Comparison of ENCODE assay signal across 19 mouse cellular contexts in the genomic region with DNA sequence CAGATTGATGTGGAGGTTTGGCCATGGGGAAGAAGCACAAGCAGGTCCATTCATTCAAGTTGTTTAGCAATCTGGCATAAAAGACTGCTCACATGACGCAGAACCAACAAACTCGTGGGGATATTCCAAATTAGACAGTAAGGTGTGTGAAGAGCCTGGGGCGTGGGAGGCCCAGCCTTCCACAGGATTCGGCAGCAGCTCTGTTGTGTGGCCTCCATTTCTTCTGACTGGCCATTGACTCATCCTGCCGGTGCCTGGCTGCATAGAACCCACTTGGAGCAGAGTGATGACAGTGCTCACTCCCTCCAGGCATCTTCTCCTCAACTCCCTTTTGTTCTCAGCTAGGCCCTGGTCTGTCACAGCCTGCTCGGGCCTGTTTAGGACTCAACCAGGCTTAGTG.
DNase-seq lines count a peak whose midpoint lies in the region; ATAC-seq lines count a peak whose summit lies in the region.
"Had no signal": no experiment of that assay in that cellular context is flagged by ENCODE, and none has a peak within 500 bp of the region (broad histone marks: within the 10 kb centered on the region; RNA-seq: fewer than 3 reads in every experiment).

No protein-coding gene starts in this region.

- H3K9me3 ChIP-seq in heart, embryonic 13.5 days = no peaks in the 10 kb centered on the region
- H3K9me3 ChIP-seq in heart, embryonic 12.5 days (replicated peaks) = 0 out of 2 replicates have a peak, but pooled peaks cover under 1% of the 10 kb centered on the region
- H3K9me3 ChIP-seq in embryonic facial prominence, embryonic 15.5 days (replicated peaks) = no peaks in the 10 kb centered on the region
- H3K9me3 ChIP-seq in kidney, embryonic 16.5 days (ENCODE audit: low read length) = peaks cover 5% of the 10 kb centered on the region; the same call in 1 of the 2 replicates
- H3K9me3 ChIP-seq: hindbrain, embryonic 12.5 days; liver, embryonic 13.5 days; lung, embryonic 15.5 days had no signal

- peak; percentile 63 for DNase-seq in 3134 (ENCODE audit: extremely low read depth, insufficient read length, low spot score)
- DNase-seq in Muller cell, postnatal 12 days (ENCODE audit: inconsistent ontology term) = peak; percentile 79
- no peak for DNase-seq in gastrocnemius, adult 18-20 months (ENCODE audit: low spot score)
- DNase-seq: adrenal gland, postnatal 10 days; cerebellum, postnatal 14 days; embryo, embryonic 11 days; heart, adult 11 months; layer of hippocampus, postnatal 36 days; liver, embryonic 13.5 days; thymus, postnatal 36 days had no signal

- H3K4me1 ChIP-seq in heart, embryonic 13.5 days = peaks cover 26% of the 10 kb centered on the region
- peaks cover 16% of the 10 kb centered on the region for H3K4me1 ChIP-seq in heart, embryonic 12.5 days (replicated peaks)
- H3K4me1 ChIP-seq in embryonic facial prominence, embryonic 15.5 days = peaks cover 47% of the 10 kb centered on the region
- peaks cover 21% of the 10 kb centered on the region for H3K4me1 ChIP-seq in kidney, embryonic 16.5 days (ENCODE audit: insufficient read depth, low read length)
- H3K4me1 ChIP-seq: liver, embryonic 13.5 days had no signal

- H3K27me3 ChIP-seq in heart, embryonic 13.5 days (replicated peaks) = no peaks in the 10 kb centered on the region
- no peaks in the 10 kb centered on the region for H3K27me3 ChIP-seq in heart, embryonic 12.5 days (replicated peaks)
- no peaks in the 10 kb centered on the region for H3K27me3 ChIP-seq in embryonic facial prominence, embryonic 15.5 days
- no peaks in the 10 kb centered on the region for H3K27me3 ChIP-seq in kidney, embryonic 16.5 days (ENCODE audit: insufficient read depth, low read length)
- H3K27me3 ChIP-seq: forebrain, embryonic 13.5 days; hindbrain, embryonic 12.5 days; liver, embryonic 13.5 days; lung, embryonic 15.5 days had no signal

- H3K36me3 ChIP-seq in heart, embryonic 13.5 days = no peaks in the 10 kb centered on the region
- H3K36me3 ChIP-seq in heart, embryonic 12.5 days = no peaks in the 10 kb centered on the region
- H3K36me3 ChIP-seq in embryonic facial prominence, embryonic 15.5 days = no peaks in the 10 kb centered on the region
- no peaks in the 10 kb centered on the region; the same call in 1 of the 2 replicates for H3K36me3 ChIP-seq in kidney, embryonic 16.5 days (ENCODE audit: insufficient read depth, low read length)
- H3K36me3 ChIP-seq: hindbrain, embryonic 12.5 days; liver, embryonic 13.5 days; lung, embryonic 15.5 days had no signal

- H3K9ac ChIP-seq in heart, embryonic 13.5 days = 0 out of 2 replicates have a peak overlapping the region, but pooled peaks have one; percentile 20
- H3K9ac ChIP-seq in heart, embryonic 12.5 days = no peak overlapping the region
- no peak overlapping the region for H3K9ac ChIP-seq in embryonic facial prominence, embryonic 15.5 days
- no peak overlapping the region for H3K9ac ChIP-seq in kidney, embryonic 16.5 days (replicated peaks; ENCODE audit: low read length)
- H3K9ac ChIP-seq: forebrain, embryonic 13.5 days; hindbrain, embryonic 12.5 days; liver, embryonic 13.5 days; lung, embryonic 15.5 days had no signal

- no peak overlapping the region for H3K27ac ChIP-seq in heart, embryonic 13.5 days (replicated peaks)
- no peak overlapping the region for H3K27ac ChIP-seq in heart, embryonic 12.5 days (ENCODE audit: poor library complexity, severe bottlenecking)
- H3K27ac ChIP-seq in embryonic facial prominence, embryonic 15.5 days (replicated peaks) = peak overlapping the region; percentile 65
- no peak overlapping the region for H3K27ac ChIP-seq in kidney, embryonic 16.5 days (ENCODE audit: low read length)
- H3K27ac ChIP-seq: forebrain, embryonic 13.5 days; hindbrain, embryonic 12.5 days; liver, embryonic 13.5 days; lung, embryonic 15.5 days had no signal

- no peak overlapping the region for H3K4me3 ChIP-seq in heart, embryonic 13.5 days
- H3K4me3 ChIP-seq in heart, embryonic 12.5 days = no peak overlapping the region
- H3K4me3 ChIP-seq in embryonic facial prominence, embryonic 15.5 days (replicated peaks) = no peak overlapping the region
- no peak overlapping the region for H3K4me3 ChIP-seq in kidney, embryonic 16.5 days (ENCODE audit: low read length)
- H3K4me3 ChIP-seq: forebrain, embryonic 13.5 days; hindbrain, embryonic 12.5 days; liver, embryonic 13.5 days; lung, embryonic 15.5 days had no signal

- 66% methylated on average over 6 of the region's 6 CpGs for WGBS in heart, embryonic 13.5 days
- 57% methylated on average over 6 of the region's 6 CpGs for WGBS in heart, embryonic 12.5 days
- WGBS in embryonic facial prominence, embryonic 15.5 days = 45% methylated on average over 6 of the region's 6 CpGs
- 78% methylated on average over 6 of the region's 6 CpGs for WGBS in kidney, embryonic 16.5 days

- no peak overlapping the region for H3K4me2 ChIP-seq in heart, embryonic 13.5 days
- no peak overlapping the region for H3K4me2 ChIP-seq in heart, embryonic 12.5 days
- H3K4me2 ChIP-seq in embryonic facial prominence, embryonic 15.5 days (replicated peaks) = no peak overlapping the region
- H3K4me2 ChIP-seq in kidney, embryonic 16.5 days (replicated peaks; ENCODE audit: low read depth, low read length) = no peak overlapping the region
- H3K4me2 ChIP-seq: forebrain, embryonic 13.5 days; hindbrain, embryonic 12.5 days; liver, embryonic 13.5 days; lung, embryonic 15.5 days had no signal

- ATAC-seq in heart, embryonic 13.5 days (ENCODE audit: extremely low read depth, insufficient number of reproducible peaks, low FRiP score, low TSS enrichment) = no peak
- no peak for ATAC-seq in heart, embryonic 12.5 days (ENCODE audit: insufficient number of reproducible peaks, low FRiP score)
- ATAC-seq in embryonic facial prominence, embryonic 15.5 days (ENCODE audit: insufficient number of reproducible peaks, low FRiP score, low TSS enrichment, low read depth) = no peak; the same call in 1 of the 2 replicates
- ATAC-seq in erythroid progenitor cell, adult 5-6 weeks (replicated peaks; ENCODE audit: low FRiP score, poor library complexity, severe bottlenecking) = no peak
- ATAC-seq in kidney, embryonic 16.5 days (ENCODE audit: low FRiP score, low TSS enrichment) = no peak
- ATAC-seq: forebrain, embryonic 13.5 days; midbrain, embryonic 16.5 days had no signal
